Mouse (Mus musculus): ENCODE data around the gene Cfap57. TPM values are rescaled to one million over a fixed set of nuclear protein-coding genes. Genes with fewer than 3 reads are reported as not detected.

Cfap57 gene
- polyA plus RNA-seq, 1 experiment from 2014 or later, result 0.97 TPM

- H3K27ac ChIP-seq (ENCODE audit: low read length), result peak overlapping the region; percentile 94
- no peaks in the 10 kb centered on the region for H3K36me3 ChIP-seq (ENCODE audit: control insufficient read depth, insufficient read depth, low read length)
- peak overlapping the region; percentile 70 for H3K9ac ChIP-seq (ENCODE audit: low read depth, low read length)
- H3K4me2 ChIP-seq (ENCODE audit: low read depth, low read length), result peak overlapping the region; percentile 60
- H3K27me3 ChIP-seq (replicated peaks; ENCODE audit: control insufficient read depth, insufficient read depth, low read length), result no peaks in the 10 kb centered on the region
- H3K9me3 ChIP-seq (ENCODE audit: control insufficient read depth, low read length), result no peaks in the 10 kb centered on the region
- peaks cover 12% of the 10 kb centered on the region for H3K4me1 ChIP-seq (ENCODE audit: control insufficient read depth, insufficient read depth, low read length)
- ATAC-seq, result no peak
- WGBS, result 69% methylated on average over 6 of the region's 6 CpGs
- H3K4me3 ChIP-seq (ENCODE audit: low read length), result peak overlapping the region; percentile 51
These were observed 92.9 kb downstream of the Cfap57 start for GRCm38 (mm10) chr4:118527720-118528119.

GRCm38 (mm10) chr4:118527335-118527681 lies 93.3 kb downstream of the Cfap57 start:
- 37% methylated on average over 5 of the region's 5 CpGs for WGBS
- H3K27ac ChIP-seq (ENCODE audit: low read length), result peak overlapping the region; percentile 94
- no peaks in the 10 kb centered on the region for H3K36me3 ChIP-seq (ENCODE audit: control insufficient read depth, insufficient read depth, low read length)
- H3K4me2 ChIP-seq (ENCODE audit: low read depth, low read length), result peak overlapping the region; percentile 60
- H3K4me1 ChIP-seq (ENCODE audit: control insufficient read depth, insufficient read depth, low read length), result peaks cover 12% of the 10 kb centered on the region
- no peaks in the 10 kb centered on the region for H3K9me3 ChIP-seq (ENCODE audit: control insufficient read depth, low read length)
- H3K4me3 ChIP-seq (ENCODE audit: low read length), result peak overlapping the region; percentile 51
- no peaks in the 10 kb centered on the region for H3K27me3 ChIP-seq (replicated peaks; ENCODE audit: control insufficient read depth, insufficient read depth, low read length)
- peak; percentile 43 for ATAC-seq
- peak overlapping the region; percentile 70 for H3K9ac ChIP-seq (ENCODE audit: low read depth, low read length)

GRCm38 (mm10) chr4:118526408-118527334 lies 93.9 kb downstream of the Cfap57 start, which contains the start of gene 2610528J11Rik:
TSS of gene 2610528J11Rik (plus strand) at chr4:118526999.
- WGBS, result 32% methylated on average over 17 of the region's 17 CpGs
- H3K4me2 ChIP-seq (ENCODE audit: low read depth, low read length), result peak within 1 kb of the TSS; percentile 60
- peak within 1 kb of the TSS; percentile 70 for H3K9ac ChIP-seq (ENCODE audit: low read depth, low read length)

DNA sequence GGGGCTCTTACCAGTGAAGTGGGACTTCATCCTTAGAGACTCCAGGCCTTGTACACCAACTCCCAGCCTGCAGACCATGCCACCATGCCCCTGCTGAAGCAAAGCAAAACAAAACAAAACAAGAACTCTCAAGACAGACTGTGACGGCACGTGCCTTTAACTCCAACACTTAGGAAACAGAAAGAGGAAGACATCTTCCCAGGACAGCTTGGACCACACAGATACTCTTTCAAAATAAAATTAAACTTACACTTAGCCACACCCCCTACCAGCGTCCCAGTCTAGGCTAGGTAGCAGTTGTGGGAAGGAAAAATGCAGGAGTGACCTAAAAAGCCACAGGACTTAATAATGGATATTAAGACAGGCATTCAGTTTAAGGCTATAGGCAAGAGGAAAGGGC lies 94.8 kb downstream of the Cfap57 start:
- H3K4me3 ChIP-seq (ENCODE audit: low read length), result no peak overlapping the region
- no peaks in the 10 kb centered on the region for H3K36me3 ChIP-seq (ENCODE audit: control insufficient read depth, insufficient read depth, low read length)
- H3K9me3 ChIP-seq (ENCODE audit: control insufficient read depth, low read length), result no peaks in the 10 kb centered on the region
- ATAC-seq, result no peak
- H3K27ac ChIP-seq (ENCODE audit: low read length), result peak overlapping the region; percentile 94
- no peaks in the 10 kb centered on the region for H3K27me3 ChIP-seq (replicated peaks; ENCODE audit: control insufficient read depth, insufficient read depth, low read length)
- peaks cover 12% of the 10 kb centered on the region for H3K4me1 ChIP-seq (ENCODE audit: control insufficient read depth, insufficient read depth, low read length)
- H3K9ac ChIP-seq (ENCODE audit: low read depth, low read length), result no peak overlapping the region
- 62% methylated on average over 3 of the region's 3 CpGs for WGBS
- H3K4me2 ChIP-seq (ENCODE audit: low read depth, low read length), result no peak overlapping the region

More at GRCm38 (mm10) chr4:118526408-118527334, 93.9 kb downstream of the Cfap57 start, which contains the start of gene 2610528J11Rik:
- Histone ChIP-seq H3K36me3 (ENCODE audit: control insufficient read depth, insufficient read depth, low read length) (no peaks in the 10 kb centered on the region), H3K9me3 (ENCODE audit: control insufficient read depth, low read length) (no peaks in the 10 kb centered on the region), H3K4me1 (ENCODE audit: control insufficient read depth, insufficient read depth, low read length) (peaks cover 12% of the 10 kb centered on the region), H3K27me3 (replicated peaks; ENCODE audit: control insufficient read depth, insufficient read depth, low read length) (no peaks in the 10 kb centered on the region), H3K27ac (ENCODE audit: low read length) (peak within 1 kb of the TSS; percentile 94), H3K4me3 (ENCODE audit: low read length) (peak within 1 kb of the TSS; percentile 51)
- peak; percentile 94 for ATAC-seq

DNA sequence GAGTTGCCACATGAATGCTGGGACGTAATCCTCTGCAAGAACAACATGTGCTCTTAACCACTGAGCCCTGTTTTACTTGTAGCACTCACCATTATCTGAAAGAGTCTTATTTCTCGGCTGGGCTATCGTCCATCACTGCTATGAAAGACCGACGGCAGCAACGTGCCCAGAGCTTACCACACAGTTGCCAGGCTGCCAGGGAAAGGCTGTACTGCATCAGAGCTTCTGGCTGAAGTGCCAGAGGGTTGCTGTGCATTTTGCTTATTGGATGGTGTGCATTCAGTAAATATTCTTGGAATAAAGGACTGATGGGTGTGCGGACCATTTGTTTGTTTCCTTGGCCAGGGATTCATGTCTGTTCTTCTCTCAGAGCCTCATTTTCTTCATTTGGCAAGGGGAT lies 96.6 kb downstream of the Cfap57 start:
- Histone ChIP-seq H3K4me2 (ENCODE audit: low read depth, low read length) (no peak overlapping the region), H3K4me3 (ENCODE audit: low read length) (no peak overlapping the region), H3K9me3 (ENCODE audit: control insufficient read depth, low read length) (no peaks in the 10 kb centered on the region), H3K27ac (ENCODE audit: low read length) (no peak overlapping the region), H3K27me3 (replicated peaks; ENCODE audit: control insufficient read depth, insufficient read depth, low read length) (no peaks in the 10 kb centered on the region), H3K36me3 (ENCODE audit: control insufficient read depth, insufficient read depth, low read length) (no peaks in the 10 kb centered on the region), H3K4me1 (ENCODE audit: control insufficient read depth, insufficient read depth, low read length) (peaks cover 12% of the 10 kb centered on the region), H3K9ac (ENCODE audit: low read depth, low read length) (no peak overlapping the region)
- ATAC-seq, result no peak
- 70% methylated on average over 7 of the region's 7 CpGs for WGBS

DNA sequence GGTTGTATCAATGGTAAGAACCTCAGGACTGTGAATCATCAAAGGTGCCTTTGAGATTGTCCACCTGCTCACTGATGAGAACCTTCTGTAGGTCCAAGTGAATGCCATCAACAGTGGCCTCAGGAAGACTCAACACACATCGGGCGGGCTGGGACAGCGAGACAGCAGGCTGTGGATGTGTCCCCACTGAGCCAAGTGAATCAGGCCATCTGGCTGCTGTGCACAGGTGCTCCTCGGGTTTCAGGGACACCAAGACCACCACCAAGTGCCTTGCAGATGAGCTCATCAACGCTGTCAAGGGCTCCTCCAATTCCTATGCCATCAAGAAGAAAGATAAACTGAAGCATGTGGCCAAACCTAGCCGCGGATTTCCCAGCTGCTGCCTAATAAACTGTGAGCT lies 98.3 kb downstream of the Cfap57 start:
- H3K4me1 ChIP-seq (ENCODE audit: control insufficient read depth, insufficient read depth, low read length), result peaks cover 18% of the 10 kb centered on the region
- no peak overlapping the region for H3K4me2 ChIP-seq (ENCODE audit: low read depth, low read length)
- no peaks in the 10 kb centered on the region for H3K36me3 ChIP-seq (ENCODE audit: control insufficient read depth, insufficient read depth, low read length)
- H3K4me3 ChIP-seq (ENCODE audit: low read length), result no peak overlapping the region
- no peaks in the 10 kb centered on the region for H3K27me3 ChIP-seq (replicated peaks; ENCODE audit: control insufficient read depth, insufficient read depth, low read length)
- H3K9ac ChIP-seq (ENCODE audit: low read depth, low read length), result no peak overlapping the region
- no peaks in the 10 kb centered on the region for H3K9me3 ChIP-seq (ENCODE audit: control insufficient read depth, low read length)
- no peak overlapping the region for H3K27ac ChIP-seq (ENCODE audit: low read length)
- 88% methylated on average over 7 of the region's 7 CpGs for WGBS
- ATAC-seq, result no peak

- no peak for ATAC-seq
- H3K27ac ChIP-seq (ENCODE audit: low read length), result peak overlapping the region; percentile 95
- 59% methylated on average over 5 of the region's 5 CpGs for WGBS
- H3K9ac ChIP-seq (ENCODE audit: low read depth, low read length), result peak overlapping the region; percentile 52
- H3K9me3 ChIP-seq (ENCODE audit: control insufficient read depth, low read length), result no peaks in the 10 kb centered on the region
- no peaks in the 10 kb centered on the region for H3K36me3 ChIP-seq (ENCODE audit: control insufficient read depth, insufficient read depth, low read length)
- no peaks in the 10 kb centered on the region for H3K27me3 ChIP-seq (replicated peaks; ENCODE audit: control insufficient read depth, insufficient read depth, low read length)
- H3K4me2 ChIP-seq (ENCODE audit: low read depth, low read length), result peak overlapping the region; percentile 38; the same call in 1 of the 2 replicates
- peaks cover 12% of the 10 kb centered on the region; the same call in 1 of the 2 replicates for H3K4me1 ChIP-seq (ENCODE audit: control insufficient read depth, insufficient read depth, low read length)
- H3K4me3 ChIP-seq (ENCODE audit: low read length), result peak overlapping the region; percentile 12; the same call in 1 of the 2 replicates
These were observed 102.4 kb downstream of the Cfap57 start for GRCm38 (mm10) chr4:118518208-118518607.

- peak overlapping the region; percentile 95 for H3K27ac ChIP-seq (ENCODE audit: low read length)
These were observed 103.0 kb downstream of the Cfap57 start for GRCm38 (mm10) chr4:118517497-118518146.

More at GRCm38 (mm10) chr4:118517497-118518146, 103.0 kb downstream of the Cfap57 start:
- peak overlapping the region; percentile 52 for H3K9ac ChIP-seq (ENCODE audit: low read depth, low read length)
- H3K4me3 ChIP-seq (ENCODE audit: low read length), result peak overlapping the region; percentile 12
- H3K9me3 ChIP-seq (ENCODE audit: control insufficient read depth, low read length), result no peaks in the 10 kb centered on the region
- H3K27me3 ChIP-seq (replicated peaks; ENCODE audit: control insufficient read depth, insufficient read depth, low read length), result no peaks in the 10 kb centered on the region
- peak; percentile 49 for ATAC-seq
- H3K4me2 ChIP-seq (ENCODE audit: low read depth, low read length), result peak overlapping the region; percentile 38
- WGBS, result 31% methylated on average over 16 of the region's 16 CpGs
- H3K4me1 ChIP-seq (ENCODE audit: control insufficient read depth, insufficient read depth, low read length), result peaks cover 12% of the 10 kb centered on the region; the same call in 1 of the 2 replicates
- H3K36me3 ChIP-seq (ENCODE audit: control insufficient read depth, insufficient read depth, low read length), result no peaks in the 10 kb centered on the region

All from intestine, embryonic 16.5 days (tissue).